Mouse (Mus musculus) c-Kit-positive CD71-positive TER-119-negative erythroid progenitor cells, embryonic 14.5 days (primary cell): Measurements from ENCODE around the gene Klhl41.
A peak's percentile ranks its signal among the peaks of the same experiment; 100 is the strongest.
"Not testable (repeated sequence)": the region's sequence is repeated elsewhere in the genome, so short reads cannot be mapped to it uniquely, and the experiment has no call there.

Experiments
- DNase-seq: peaks from one replicate; pipeline ENCODE4 v3.0.0-alpha.2; 2013; ENCODE audit warnings: low read depth

Klhl41 gene

DNA sequence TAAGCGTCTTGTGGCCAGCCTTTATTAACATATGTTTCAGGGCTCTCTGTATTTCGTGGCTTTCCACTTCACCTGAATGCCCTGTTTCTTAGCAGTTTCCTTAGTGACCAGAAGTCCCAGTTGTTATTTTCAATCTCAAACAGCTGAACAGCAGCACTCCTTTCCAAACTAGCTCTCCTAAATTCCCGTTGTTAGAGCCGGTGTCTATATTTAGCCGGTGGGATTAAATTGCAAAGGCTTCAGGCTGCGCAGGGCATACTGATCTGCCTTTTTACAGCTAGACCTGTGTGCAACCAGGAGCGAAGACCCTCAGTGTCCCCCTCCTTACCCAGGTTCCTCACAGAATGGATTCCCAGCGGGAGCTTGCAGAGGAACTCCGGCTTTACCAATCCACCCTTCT is at the start of gene Klhl41:
TSS of gene Klhl41 (plus strand) at position 268 of the 400 bp plus-strand sequence.
- DNase-seq = no peak

DNA sequence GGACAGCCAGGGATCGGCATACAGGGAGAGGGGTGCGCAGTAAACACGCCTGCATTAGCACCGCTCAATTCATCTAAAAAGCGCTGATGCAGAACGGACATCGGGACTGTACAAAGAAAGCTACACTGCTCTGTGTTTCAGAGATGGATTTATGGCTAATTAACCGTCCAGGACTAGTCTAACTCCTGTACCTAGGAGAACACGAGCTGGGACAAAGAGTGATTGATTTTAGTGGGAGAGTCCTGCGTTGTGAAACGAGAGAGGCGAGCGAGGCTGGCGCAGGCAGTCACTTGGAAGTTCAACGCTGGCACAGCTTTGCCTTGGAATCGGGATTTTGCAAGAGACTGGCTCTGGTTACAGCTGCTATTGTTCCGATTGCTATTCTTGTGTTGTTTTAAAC is 40.7 kb upstream of the Klhl41 start:
- no peak for DNase-seq

DNA sequence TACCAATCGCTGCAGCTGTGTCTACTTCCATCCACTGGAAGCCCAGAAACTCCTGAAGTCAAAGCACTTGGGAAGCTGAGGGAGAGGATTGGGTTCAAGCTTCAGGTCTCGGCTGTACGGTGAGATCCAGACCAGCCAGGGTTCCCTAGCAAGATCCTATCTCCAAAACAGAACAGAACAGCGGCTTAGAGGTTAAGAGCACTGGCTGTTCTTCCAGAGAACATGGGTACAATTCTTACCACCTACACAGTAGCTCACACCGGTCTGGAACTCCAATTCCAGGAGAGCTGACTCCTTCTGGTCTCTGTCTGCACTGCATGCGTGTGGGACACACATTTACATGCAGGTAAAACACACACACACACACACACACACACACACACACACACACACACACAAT is 40.0 kb upstream of the Klhl41 start:
- no peak for DNase-seq

DNA sequence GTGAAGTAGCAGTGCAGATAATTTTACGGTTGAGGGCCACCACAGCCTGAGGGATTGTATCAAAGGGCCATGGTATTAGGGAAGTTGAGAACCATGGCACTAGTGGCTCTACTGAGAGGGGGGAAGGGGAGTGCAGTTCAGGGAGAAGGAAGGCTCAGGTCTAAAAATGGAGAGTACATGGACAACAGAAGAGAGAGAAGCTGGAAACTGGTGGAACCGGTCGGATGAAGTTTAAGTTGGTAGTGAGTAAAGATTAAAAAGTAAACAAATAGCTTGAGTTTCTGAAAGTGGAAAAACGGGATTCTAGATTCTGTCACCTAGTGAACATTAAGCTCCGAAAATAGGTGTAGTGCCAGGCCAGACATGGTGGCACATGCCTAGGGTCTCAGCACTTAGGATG is 39.1 kb upstream of the Klhl41 start:
- no peak for DNase-seq

DNA sequence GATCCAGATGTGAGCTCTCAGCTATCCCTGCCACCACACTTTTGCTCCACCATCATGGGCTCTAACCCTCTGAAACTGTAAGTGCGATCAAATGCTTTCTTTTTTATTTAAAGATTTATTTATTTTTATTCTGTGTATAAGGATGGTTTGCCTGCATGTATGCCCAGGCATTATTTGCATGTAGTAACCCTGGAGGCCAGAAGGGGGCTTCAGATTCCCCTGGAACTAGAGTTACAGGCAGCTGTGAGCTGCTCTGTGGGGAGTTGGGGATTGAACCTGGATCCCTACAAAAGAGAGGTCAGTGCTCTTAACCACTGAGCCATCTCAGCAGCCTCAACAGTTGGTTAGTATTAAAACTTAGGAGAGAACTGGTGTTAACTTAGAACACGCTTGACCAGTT is 38.5 kb upstream of the Klhl41 start:
- DNase-seq = no peak

DNA sequence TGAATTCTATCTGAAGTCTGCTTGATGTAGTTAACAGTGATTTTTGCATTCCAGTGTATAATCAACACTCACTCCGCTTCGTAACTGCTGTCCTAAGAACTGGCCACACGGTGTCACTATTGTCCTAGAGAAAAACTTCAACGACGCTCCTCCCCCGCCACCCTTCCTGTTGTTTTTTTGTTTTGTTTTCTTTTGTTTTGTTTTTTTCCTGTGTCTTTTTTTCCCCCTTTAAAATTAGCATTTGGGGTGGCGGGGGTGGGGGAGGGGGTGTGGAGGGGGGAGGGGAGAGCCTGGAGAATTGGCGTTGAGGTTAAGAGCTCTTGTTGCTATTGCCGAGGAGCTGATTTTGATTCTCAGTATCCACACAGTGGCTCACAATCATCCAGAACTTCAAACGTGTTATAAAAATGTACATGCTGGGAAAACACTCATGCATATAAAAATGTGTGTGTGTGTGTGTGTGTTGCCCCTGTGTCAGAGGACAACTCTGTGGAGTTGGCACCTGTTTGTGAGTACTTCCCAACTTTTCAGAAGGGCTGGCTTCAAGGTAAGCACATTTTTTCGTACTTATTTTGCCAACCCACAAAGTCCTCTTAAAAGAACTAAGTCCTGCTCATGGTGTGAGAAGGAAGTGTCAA is 34.7 kb upstream of the Klhl41 start:
- DNase-seq = peak; percentile 66

GRCm38 (mm10) chr2:69635807-69636206 is 34.1 kb upstream of the Klhl41 start:
- peak; percentile 47 for DNase-seq

DNA sequence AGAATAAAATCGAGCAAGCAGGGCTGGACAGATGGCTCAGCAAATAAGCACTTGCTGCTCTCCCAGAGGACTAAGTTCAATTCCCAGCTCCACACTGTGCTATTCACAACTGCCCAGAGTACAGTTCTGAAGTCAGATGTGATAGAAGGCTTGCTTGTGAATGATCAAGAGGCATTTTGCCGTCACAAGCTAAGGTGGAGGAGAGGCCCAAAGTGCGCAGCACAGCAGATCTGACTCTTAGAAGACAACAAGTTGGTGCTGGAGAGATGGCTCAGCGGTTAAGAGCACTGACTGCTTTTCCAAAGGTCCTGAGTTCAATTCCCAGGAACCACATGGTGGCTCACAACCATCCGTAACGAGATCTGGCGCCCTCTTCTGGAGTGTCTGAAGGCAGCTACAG is 31.9 kb upstream of the Klhl41 start:
- DNase-seq = not testable (repeated sequence)

DNA sequence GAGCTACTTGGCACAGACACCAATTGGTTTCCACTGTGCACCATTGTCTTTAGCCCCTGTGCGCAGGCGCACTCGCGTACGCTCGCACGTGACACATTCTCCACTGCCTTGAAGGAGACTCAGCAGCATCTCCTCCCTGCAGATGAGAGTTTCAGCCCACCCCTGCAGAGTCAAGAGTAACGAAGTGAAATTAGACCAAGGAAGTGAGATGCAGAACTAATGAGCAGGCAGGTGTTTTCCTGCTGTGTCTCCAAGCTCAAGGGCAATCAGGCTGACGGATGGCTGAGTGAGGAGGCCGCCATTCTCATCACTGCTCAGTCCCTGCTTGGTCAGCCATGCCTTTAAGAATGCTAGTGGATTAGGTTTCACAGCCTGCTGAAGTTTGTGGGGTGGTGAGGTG is 29.8 kb upstream of the Klhl41 start:
- DNase-seq = no peak

DNA sequence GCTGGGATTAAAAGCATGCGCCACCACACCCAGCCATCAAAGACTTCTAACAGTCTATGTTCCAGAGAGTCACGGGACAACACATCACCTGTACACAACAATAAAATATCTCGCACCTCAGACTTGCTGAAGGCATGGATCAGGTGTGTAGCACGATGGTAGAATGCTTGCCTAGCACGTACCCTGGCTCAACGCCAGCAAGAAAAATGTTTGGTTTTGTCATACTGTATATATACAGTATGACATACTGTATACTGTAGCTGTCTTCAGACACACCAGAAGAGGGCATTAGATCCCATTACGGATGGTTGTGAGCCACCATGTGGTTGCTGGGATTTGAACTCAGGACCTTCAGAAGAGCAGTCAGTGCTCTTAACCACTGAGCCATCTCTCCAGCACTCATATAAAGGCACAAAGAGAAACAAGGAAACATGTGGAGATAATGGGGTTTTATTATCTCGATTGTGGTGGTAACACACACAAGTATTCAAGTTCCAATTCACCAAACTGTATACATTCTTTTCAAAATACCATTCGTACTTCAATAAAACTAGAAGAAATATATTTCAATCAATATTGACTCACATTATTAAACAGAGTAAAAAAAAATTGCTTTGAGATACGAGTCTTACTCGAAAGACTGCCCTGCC is 24.8 kb upstream of the Klhl41 start:
- no peak for DNase-seq

GRCm38 (mm10) chr2:69646726-69647490 is 23.0 kb upstream of the Klhl41 start, which contains the start of gene Bbs5:
Gene Bbs5 (plus strand): TSS chr2:69647171.
- peak; percentile 75 for DNase-seq

- DNase-seq = no peak
Observed at GRCm38 (mm10) chr2:69649716-69650115, 20.2 kb upstream of the Klhl41 start.

- no peak for DNase-seq
Observed at GRCm38 (mm10) chr2:69659326-69659725, 10.6 kb upstream of the Klhl41 start.

- DNase-seq = no peak
Observed at GRCm38 (mm10) chr2:69663827-69664476, 6.0 kb upstream of the Klhl41 start.

GRCm38 (mm10) chr2:69667656-69668055 is 2.3 kb upstream of the Klhl41 start:
- DNase-seq = no peak

DNA sequence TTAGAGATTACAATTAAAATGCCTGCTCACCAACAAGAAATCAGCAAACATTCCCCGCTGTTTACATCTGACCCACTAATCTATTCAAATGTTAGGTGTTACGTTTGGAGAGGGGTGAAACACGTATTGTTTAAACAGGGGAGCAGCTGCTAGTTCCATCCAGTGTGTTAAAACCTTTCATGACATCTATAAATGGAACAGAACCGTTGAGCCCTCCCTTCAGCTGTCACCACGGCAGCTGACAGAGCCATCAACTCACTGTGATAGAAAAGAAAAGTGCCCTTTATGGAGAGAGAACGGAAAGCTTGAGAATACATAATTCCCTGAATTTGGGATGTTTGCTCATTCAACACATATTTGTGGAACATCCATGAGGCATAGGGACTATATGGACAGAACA is 1.5 kb upstream of the Klhl41 start:
- no peak for DNase-seq

DNA sequence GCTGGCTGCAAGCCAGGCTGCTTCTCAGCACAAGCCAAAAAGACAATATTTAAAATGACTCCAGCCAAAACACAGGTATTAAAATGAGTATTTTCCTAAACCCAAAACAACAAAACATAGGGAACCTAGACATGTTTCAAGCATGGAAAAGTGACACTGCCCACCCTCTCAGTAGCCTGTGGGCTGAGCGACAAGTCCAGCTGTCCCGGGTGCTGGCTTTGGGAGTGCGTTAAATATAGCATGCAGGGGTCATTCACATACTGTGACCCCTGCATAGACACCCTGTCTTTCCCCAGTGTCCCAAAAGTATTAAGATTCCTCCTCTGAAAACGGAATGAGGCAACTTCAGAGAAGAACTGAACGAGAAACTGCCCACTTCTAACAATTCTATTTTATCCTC is 3.8 kb downstream of the Klhl41 start:
- DNase-seq = no peak

GRCm38 (mm10) chr2:69675266-69675665 is 5.3 kb downstream of the Klhl41 start:
- no peak for DNase-seq

- peak; percentile 4 for DNase-seq
Observed at GRCm38 (mm10) chr2:69676713-69677112, 6.8 kb downstream of the Klhl41 start.

- not testable (repeated sequence) for DNase-seq
Observed at GRCm38 (mm10) chr2:69677215-69677614, 7.3 kb downstream of the Klhl41 start.

- DNase-seq = peak; percentile 20
Observed at GRCm38 (mm10) chr2:69679990-69680389, 10.1 kb downstream of the Klhl41 start.

GRCm38 (mm10) chr2:69681931-69682330 is 12.0 kb downstream of the Klhl41 start:
- DNase-seq = no peak
